Mouse (Mus musculus) megakaryocyte, embryonic 14.5 days (primary cell): Measurements from ENCODE around the gene Rnf26.

Experiments
- FLI1 ChIP-seq: IDR thresholded peaks from 2 replicates; pipeline ENCODE4 v1.6.1; 2012; ENCODE audit warnings: low read length, inconsistent platforms, mixed read lengths
- GATA1 ChIP-seq: IDR thresholded peaks from 3 replicates; pipeline ENCODE4 v1.6.1; 2012; ENCODE audit warnings: mixed read lengths, low read length, inconsistent platforms, borderline replicate concordance

- TF ChIP-seq GATA1 (no peak), FLI1 (no peak)
These were observed 65.5 kb downstream of the Rnf26 start for GRCm38 (mm10) chr9:44047571-44048490.
